Mouse (Mus musculus) erythroid progenitor cell, adult 5-6 weeks (primary cell): ENCODE measurements around the gene Lmln. TPM values are rescaled to one million over a fixed set of nuclear protein-coding genes. Genes with fewer than 3 reads are reported as not detected.
"Not testable (repeated sequence)": the region's sequence is repeated elsewhere in the genome, so short reads cannot be mapped to it uniquely, and the experiment has no call there.

Experiments
- ATAC-seq: replicated peaks from 2 replicates; pipeline ENCODE4 v1.8.0; 2016; ENCODE audit warnings: moderate number of reproducible peaks, mild to moderate bottlenecking, moderate TSS enrichment, inconsistent platforms; ENCODE audit not compliant: poor library complexity, low FRiP score, severe bottlenecking
- total RNA-seq, 2 experiments: library from RNA; stranded (forward) in 1 of 2; stranded (reverse) in 1 of 2; fragments of 150-400 nt in 1 of 2; fragments of 186-747, 209-891 nt in 1 of 2; gene quantifications; 2 replicates each; pipeline versions ENCODE4 v1.2.3 to v1.2.4; 2015 to 2017; ENCODE audit warnings: low replicate concordance in 2 of 2

Lmln gene
- total RNA-seq, 2 experiments from 2014 or later, result 3.8 to 15.1 TPM

DNA sequence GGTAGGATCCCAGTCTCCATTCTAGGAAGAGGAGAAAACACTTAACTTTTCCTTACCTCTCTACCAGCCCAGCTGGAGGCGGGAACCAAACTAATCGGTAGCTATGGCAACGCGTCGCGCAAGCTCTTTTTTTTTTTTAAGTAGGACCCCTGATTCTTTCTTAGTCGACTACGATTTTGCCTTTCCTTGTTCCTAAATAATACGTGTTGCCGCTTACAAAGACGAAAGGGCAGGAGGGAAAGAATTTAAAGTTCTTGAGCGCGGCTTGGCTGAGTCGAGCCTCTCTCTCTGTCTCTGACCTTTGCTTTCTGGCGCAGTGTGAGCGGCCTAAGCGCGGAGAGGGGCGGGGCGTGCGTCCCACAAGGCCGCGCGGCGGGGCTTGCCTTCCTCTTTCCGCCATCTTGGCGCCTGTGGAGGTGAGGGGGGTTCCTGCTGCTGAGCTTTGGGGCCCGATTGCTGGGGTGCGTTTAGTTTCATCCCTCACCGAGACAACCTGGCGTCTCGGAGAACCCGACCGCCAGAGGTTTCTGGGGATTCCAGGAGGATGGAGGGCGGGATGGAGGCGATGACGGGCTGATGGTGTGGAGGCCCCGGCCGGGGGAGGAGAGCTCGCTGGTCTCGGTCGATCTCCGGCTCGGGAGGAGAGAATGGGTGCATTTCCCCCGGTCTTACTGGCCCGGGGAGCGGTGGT, 6.1 kb upstream of the Lmln start, which contains the start of the genes Iqcg and Rpl35a:
Iqcg (minus strand) TSS at position 124 of the 691 bp plus-strand sequence.
Rpl35a (plus strand) TSS at position 359 of the 691 bp plus-strand sequence.
- peak; percentile 98 for ATAC-seq

DNA sequence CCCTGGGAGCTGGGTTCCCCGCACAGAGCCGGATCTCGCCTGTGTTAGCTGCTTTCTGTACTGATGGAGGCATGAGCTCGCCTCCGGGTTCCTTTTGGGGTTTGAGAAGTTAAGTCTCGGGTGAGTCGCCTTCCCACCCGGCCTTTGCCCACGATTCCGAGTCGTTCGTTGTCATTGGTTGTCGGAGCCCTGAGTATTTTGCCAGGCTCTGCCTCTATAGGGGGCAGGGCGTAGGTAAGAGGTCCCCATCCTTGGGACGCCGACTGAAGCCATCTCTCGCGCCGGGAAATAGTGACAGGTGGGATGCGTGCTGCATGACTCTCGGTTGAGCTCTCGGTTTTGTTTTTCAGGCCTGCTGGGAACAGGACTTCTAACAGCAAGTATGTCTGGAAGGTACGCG, 5.5 kb upstream of the Lmln start:
- peak; percentile 28; the same call in 1 of the 2 replicates for ATAC-seq

DNA sequence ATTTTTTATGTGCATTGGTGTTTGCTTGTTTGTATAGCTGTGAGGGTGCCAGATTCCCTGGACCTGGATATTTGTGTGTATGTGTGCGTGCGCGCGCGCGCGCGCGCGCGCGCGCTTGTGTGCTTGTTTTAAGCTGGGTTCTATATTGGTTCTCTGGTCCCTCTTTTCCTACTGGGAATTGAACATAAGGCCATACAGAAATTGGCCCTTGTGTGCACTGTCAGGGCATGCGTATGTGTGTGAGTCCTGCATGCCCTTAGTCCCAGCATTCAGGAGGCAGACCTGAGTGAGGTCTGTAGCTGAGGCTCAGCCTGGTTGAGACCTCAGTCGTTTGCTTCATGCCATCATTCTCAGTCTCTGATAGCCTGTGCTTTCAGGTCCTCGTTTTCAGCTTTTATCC, 4.3 kb upstream of the Lmln start:
- ATAC-seq, result no peak

DNA sequence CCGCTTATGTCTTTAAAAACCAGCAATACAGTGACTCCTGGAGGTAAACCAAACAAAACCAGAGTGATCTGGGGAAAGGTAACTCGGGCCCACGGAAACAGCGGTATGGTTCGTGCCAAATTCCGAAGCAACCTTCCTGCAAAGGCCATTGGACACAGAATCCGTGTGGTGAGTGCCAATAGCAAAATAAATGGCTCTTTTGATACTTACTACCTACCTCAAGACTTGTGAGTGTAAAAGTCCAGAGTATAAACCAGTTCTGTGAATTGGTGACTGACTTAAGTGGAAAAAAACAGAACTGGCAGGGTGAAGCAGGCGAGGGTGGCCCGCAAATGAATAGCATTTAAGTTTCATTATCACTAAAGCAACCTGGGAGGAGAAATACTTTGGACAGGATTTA, 3.7 kb upstream of the Lmln start:
- ATAC-seq, result not testable (repeated sequence)

DNA sequence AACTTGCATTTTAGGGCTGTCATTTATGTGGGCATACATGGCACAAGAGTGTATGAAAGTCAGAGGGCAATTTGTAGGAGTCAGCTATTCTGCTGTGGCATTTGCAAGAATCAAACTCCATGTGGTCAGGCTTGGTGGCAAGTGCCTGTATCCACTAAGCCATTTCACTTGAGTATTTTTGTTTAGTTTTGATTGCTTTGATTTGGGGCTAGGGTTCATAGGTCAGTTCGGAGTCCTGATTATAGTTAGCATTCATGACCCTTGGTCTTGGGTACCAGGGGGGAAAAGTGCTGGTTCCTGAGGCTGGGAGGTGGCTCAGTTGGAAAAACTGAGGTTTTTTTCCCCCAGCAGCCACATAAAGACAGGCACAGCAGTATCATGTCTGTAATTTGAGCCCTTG, 2.9 kb upstream of the Lmln start:
- ATAC-seq, result no peak

DNA sequence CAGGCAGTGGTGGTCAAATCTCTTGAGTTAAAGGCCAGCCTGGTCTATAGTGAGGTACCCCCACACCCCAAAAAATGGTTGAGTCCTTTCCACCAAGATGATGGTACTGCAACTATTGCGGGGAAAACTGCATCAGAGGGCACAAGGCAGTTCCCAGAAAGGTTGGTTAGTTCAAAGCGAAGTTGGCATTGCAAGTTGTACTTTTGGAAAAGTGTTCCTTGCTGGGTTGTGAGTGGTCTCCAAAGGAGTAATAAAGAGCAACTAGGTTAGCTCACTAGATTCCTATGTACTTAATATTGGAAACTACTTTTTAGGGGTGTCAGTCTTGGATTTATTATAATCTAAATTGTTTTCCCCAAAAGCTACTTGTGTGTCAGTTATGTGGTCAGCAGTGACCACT, 1.4 kb upstream of the Lmln start:
- no peak for ATAC-seq

DNA sequence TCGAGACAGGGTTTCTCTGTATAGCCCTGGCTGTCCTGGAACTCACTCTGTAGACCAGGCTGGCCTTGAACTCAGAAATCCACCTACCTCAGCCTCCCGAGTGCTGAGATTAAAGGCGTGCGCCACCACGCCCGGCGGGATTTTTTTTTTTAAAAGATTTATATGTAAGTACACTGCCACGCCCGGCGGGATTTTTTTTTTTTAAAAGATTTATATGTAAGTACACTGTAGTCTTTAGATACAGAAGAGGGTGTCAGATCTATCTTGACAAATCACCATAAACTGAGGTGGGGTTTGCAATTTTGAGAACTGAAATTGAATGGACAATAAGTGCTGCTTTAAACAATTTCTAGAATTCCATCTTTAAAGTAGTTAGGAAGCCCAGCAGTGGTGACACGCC, 921 bp upstream of the Lmln start:
- no peak for ATAC-seq

DNA sequence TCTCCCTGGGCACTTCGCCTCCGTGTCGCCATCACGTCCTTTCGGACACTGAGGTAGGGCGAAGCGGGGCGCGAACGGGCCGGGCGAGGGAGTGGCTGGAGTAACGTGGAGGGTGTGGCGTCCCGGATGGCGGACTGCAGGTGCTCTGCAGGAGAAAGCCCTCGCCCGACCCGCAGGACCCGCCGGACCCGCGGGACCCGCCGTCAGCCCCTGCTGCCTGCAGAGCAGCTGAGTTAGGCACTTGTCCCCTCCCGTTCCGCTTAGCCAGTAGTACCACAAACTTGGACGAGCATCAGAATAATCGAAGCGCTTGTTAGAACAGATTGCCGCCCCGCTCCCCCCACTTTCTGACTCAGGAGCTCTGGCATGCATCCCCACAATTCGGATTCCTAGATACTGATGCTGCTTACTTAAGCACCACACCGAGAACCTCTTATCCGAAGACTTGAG, 386 bp downstream of the Lmln start:
- ATAC-seq, result peak; percentile 72

DNA sequence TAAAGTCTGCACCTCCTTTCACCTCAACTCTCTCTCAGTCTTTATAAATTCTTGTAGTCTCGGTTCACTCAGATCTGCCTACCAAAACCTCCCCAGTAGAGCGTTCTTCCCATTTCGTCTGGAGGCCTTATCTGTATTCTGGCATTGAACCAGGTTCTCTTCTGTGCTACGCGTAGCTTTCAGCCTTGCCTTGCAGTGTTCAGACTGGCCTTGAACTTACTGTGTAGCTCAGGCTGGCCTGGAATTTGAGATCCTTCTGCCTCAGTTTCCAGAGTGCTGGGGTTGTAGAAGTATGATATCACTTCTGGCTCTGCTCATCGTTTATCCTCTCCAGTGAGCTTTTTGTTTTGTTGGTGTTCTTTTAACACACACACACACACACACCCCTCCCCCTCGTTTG, 946 bp downstream of the Lmln start:
- ATAC-seq, result peak; percentile 31; the same call in 1 of the 2 replicates

DNA sequence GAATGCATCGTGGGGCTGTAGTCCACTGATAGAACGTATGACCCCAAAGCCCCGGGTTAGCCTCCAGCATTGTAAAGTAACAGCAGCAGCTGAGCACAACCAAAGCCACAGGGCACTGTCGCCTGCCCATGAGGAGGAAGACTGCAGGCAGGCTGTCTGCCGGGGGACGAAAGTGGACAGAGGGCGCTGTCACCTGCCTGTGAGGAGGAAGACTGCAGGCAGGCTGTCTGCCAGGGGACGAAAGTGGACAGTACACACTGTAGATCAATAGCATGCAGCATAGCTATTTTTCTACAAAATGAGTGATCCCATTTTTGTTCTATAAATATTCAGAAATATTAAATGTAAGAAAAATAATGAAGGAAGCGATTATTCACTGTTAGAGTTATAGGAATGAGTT, 2.3 kb downstream of the Lmln start:
- ATAC-seq, result no peak

DNA sequence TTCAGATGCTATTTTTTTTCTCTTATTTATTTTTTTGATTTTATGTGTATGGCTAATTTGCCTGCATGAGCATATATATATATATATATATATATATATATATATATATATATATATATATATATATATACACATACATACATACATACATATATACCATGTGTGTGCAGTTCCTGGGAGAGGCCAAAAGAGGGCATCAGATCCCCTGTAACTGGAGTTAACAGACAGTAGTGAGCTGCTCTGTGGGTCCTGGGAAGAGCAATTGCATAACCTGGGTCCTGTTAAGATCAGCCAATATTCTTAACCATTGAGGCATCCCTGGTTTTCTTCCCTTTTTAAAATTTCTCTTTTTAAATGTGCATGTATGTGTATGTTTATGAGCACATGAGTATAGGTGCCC, 8.6 kb downstream of the Lmln start:
- no peak for ATAC-seq

DNA sequence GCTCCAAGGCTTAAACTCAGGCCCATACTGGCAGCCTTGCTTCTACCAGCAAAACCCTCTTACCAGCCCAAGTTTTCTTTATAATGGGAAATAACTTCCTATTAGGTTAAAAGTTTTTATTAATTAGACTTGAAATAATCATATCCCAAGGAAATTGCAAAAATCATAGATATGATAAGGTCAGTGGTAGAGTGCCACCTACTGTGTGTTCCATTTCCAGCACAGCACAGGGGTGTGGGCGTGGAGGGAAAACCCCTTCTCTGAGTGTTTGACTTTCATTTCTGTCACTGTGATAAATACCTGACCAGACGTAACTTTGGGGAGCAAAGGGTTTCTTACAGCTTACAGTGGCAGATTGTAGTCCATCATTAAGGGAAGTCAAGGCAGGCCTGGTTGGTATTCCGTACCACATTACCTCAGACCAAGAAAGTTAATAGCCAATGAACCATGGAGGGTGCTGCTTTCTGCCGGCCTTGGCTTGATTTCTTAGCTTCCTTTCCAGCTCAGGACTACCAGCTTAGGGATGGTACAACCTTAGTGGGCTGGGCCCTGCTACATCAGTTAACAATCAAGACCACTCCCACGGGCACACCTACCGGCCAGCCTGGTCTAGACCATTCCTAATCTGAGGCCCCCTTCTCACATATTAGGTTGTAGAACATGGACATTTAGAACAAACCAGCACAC, 10.7 kb downstream of the Lmln start:
- no peak for ATAC-seq

DNA sequence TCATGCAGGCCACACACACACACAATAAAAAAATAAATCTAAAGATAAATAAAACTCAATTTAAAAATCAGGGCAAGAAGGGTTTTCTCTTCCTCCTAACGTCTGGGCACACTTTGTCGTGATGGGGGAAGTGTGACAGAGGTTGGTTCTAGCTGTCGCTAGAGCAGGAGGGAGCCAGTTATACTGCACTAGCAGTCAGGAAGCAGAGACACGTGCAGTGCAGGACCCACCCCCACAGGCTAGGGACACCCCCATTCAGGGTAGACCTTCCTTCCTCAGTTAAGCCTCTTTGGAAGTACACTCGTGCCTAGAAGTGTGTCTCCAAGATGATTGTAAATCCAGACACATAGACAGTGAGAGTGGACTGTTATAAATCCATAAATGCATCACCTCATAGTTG, 12.6 kb downstream of the Lmln start:
- no peak for ATAC-seq

DNA sequence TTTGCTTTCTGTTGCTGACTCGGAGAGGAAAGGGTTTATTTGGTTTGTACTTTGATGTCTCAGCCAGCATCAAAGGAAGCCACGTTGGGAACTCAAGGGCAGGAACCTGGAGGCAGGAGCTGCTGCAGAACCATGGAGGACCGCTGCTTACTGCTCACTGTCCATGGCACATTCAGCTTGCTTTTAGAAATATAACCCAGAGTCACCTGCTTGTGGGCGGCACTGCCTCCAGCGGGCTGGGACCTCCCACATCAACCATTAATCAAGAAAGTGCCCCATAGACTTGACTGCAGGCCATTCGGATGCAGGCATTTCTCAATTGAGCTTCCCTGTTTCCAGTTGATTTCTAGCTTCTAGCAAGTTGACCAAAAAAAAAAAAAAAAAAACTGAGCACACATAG, 13.8 kb downstream of the Lmln start:
- no peak for ATAC-seq

DNA sequence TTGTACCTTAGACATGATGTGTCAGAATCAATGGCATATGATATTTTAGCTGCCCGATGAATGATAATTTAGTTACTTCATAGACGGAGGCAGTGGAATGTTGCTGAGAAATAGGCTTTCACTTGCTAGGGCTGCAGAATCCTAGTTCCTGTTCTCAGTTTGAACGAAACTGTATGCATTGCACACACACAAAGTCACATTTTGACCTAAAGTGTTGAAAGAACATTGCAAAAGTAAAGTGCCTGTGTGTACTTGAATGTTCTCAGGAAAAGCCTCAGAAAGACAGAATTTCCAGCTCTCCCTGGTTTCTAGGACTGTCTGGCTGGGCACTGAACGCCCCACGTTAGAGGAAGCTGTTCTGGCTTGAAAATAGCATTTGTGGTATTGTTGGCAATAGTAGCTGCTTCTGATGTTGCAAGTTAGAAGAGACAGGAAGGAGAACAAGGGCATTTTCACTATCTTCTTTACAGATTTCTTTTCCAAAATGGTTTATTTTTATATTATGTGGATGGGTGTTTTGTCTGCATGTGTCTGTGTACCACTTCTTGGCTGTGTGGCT, 14.8 kb downstream of the Lmln start:
- no peak for ATAC-seq

DNA sequence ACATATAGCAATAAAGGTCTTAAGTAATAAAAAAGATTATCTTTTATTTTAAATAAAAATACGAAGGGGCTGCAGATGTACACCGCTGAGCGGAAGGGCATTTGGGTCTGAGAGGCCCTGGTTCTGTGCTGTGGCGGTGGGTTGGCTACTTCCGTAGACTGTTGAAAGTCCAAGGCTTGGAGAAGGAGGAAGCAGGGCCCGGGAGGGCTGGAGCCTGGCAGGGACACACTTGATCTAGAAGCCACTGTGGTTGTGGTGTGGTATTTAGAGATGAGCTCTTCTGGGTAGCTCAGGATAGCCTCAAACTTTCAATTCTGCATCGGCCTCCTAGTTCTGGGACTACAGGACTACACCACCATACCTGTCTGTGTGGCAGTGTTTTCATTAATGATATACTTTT, 17.7 kb downstream of the Lmln start:
- no peak for ATAC-seq

DNA sequence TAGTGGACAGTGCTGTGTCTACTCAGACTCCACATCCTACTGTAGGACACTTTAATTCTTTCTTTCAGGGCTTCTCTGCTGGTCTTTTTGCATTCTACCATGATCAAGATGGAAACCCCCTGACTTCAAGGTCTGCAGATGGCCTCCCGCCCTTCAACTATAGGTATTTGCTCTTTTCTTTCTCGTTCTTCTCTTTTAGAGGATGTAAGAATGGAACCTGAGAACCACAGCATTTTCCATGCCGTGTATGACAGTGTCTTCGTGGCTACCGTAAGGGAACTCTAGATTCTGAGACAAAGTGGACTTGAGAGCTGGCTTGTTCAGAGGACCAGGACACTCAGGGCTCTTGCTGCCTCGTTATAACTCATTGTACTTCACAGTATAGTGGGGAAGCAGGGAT, 20.6 kb downstream of the Lmln start:
- ATAC-seq, result no peak

DNA sequence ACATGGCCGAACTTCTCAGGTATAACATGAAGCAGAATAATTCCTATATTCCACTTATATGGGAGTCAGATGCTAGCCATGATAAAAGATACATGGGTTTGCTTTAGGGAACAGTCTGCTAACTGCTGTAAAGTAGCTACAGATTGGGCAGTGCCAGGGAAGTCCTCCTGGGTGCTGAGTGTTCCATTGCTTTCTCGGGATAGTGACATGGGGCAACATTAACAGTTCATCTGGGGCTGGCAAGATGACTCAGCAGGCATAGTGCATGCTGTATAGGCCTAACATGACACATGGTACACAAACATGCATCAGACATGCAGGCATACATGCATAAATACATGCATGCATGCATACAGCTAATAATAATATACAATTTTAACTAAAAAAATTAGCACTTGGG, 21.7 kb downstream of the Lmln start:
- ATAC-seq, result no peak

DNA sequence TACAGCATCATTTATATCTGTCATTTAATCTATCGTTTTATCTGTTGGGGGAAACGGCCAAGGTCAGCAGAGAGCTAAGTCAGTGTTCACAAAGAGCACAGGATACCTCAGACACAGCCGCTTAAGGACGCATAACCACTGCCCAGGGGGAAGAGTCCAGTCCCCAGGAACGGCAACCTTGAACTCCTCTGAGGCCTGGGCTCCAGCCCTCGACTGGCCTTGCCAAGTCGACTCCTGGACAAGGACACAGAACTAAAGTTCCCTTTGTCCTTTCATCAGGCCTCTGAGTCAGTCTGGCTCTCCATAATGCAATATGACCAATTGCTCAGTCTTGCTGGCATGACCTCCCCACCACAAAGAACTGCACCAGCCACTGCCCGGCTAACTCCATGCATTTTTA, 23.3 kb downstream of the Lmln start:
- no peak for ATAC-seq

DNA sequence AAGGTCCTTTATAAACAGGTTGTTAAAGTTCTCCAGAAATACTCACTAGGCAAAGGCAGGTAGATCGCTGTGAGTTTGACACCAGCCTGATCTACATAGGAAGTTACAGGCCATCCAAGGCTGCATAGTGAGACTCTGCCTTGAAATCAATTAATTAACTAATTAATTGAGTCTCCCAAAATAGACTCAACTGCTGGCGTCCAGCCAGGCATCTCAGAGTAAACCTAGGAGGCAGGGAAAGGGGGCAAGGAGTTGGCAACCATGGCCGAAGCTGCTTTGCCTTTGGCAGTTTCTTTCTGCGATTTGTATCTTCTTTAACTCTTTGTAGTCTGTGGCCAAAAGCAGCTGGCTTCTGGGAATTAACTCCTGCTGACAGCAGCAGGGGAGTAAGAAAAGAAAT, 51.4 kb downstream of the Lmln start:
- no peak for ATAC-seq

DNA sequence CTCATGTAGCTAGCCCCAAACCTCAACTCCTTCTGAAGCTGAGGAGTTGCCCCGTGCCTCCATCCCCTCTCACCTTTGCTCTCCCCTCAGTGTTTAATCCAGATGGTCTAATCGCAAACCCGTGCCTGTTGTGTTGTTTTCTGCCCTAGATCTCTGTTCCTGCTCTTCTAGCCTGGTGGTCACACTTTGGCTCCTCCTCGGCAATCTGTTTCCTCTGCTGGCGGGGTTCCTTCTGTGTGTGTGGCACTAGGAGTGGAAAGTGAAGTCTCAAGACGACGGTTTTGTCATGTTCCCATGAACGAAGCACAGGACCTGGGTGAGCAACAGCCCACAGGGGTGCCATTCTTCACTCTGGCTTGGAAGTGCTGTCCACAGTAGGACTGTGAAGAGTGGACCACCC, 61.1 kb downstream of the Lmln start:
- no peak for ATAC-seq
